Comparison of ENCODE assay signal across 9 mouse cellular contexts in the genomic region with DNA sequence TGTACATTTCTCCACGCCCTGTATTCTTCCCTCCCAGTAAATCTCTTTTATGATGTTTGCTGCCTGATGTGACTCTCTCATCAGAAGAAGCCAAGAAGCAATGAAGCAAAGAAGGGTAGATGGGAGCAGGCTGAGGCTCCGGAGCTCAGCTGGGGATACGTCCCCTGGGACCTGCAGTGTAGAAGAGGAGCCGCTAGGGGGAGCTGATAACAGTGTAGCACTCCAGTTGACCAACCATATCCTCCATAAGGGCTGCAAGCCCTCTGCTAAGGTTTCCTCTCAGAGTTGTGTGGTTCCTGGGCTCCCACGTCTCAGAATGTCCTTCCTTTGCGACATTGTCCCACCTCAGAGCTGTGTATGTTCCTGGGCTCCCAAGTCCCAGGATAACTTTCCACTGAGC. TPM values are rescaled to one million over a fixed set of nuclear protein-coding genes. Genes with fewer than 3 reads are reported as not detected.
DNase-seq lines count a peak whose midpoint lies in the region; ATAC-seq and TF ChIP-seq lines count a peak whose summit lies in the region.
"Had no signal": no experiment of that assay in that cellular context is flagged by ENCODE, and none has a peak within 500 bp of the region (broad histone marks: within the 10 kb centered on the region; RNA-seq: fewer than 3 reads in every experiment).

No protein-coding gene starts in this region.

- H3K4me1 ChIP-seq in hindbrain, embryonic 10.5 days (replicated peaks), result no peaks in the 10 kb centered on the region
- no peaks in the 10 kb centered on the region for H3K4me1 ChIP-seq in hindbrain, embryonic 12.5 days
- H3K4me1 ChIP-seq in ES-Bruce4 (ENCODE audit: control insufficient read depth, insufficient read depth, low read length), result no peaks in the 10 kb centered on the region
- H3K4me1 ChIP-seq in bone marrow macrophage, adult 2 months (ENCODE audit: control insufficient read depth, insufficient read depth, low read length), result peaks cover 25% of the 10 kb centered on the region

- H3K27ac ChIP-seq in hindbrain, embryonic 10.5 days, result no peak overlapping the region
- H3K27ac ChIP-seq in hindbrain, embryonic 12.5 days, result no peak overlapping the region
- no peak overlapping the region for H3K27ac ChIP-seq in ES-Bruce4 (ENCODE audit: insufficient read depth, low read length)
- H3K27ac ChIP-seq in bone marrow macrophage, adult 2 months (ENCODE audit: insufficient read depth, low read depth, low read length), result no peak overlapping the region

- TF ChIP-seq POLR2A in ES-Bruce4 (IDR thresholded peaks at IDR 0.05; ENCODE audit: insufficient read depth, low read length), result no peak
- TF ChIP-seq POLR2A in bone marrow macrophage, adult 2 months (IDR thresholded peaks at IDR 0.05; ENCODE audit: borderline replicate concordance, low read depth, low read length), result no peak

- H3K36me3 ChIP-seq in hindbrain, embryonic 10.5 days, result no peaks in the 10 kb centered on the region
- H3K36me3 ChIP-seq in hindbrain, embryonic 12.5 days, result no peaks in the 10 kb centered on the region
- H3K36me3 ChIP-seq in ES-Bruce4 (ENCODE audit: control insufficient read depth, insufficient read depth, low read length, poor library complexity, severe bottlenecking), result no peaks in the 10 kb centered on the region

- H3K27me3 ChIP-seq in hindbrain, embryonic 10.5 days (ENCODE audit: insufficient read depth, poor library complexity, severe bottlenecking), result no peaks in the 10 kb centered on the region
- H3K27me3 ChIP-seq in hindbrain, embryonic 12.5 days, result no peaks in the 10 kb centered on the region
- no peaks in the 10 kb centered on the region for H3K27me3 ChIP-seq in ES-Bruce4 (ENCODE audit: control insufficient read depth, insufficient read depth, low read length, poor library complexity, severe bottlenecking)

- peak; percentile 51 for DNase-seq in hindbrain, embryonic 10.5 days (ENCODE audit: low spot score)
- DNase-seq in frontal cortex, postnatal 25 days (ENCODE audit: low spot score in 2 of 2), result peak; percentile 9 to 15
- peak; percentile 32 for DNase-seq in large intestine, adult 2 months (ENCODE audit: low read depth, low spot score)
- peak; percentile 27 to 43 for DNase-seq in monocyte, adult 2 months (ENCODE audit: low read depth in 1 of 2, low spot score in 2 of 2)
- peak; percentile 82 for DNase-seq in testis, postnatal 14 days (ENCODE audit: low spot score)

- H3K4me2 ChIP-seq in hindbrain, embryonic 12.5 days (replicated peaks), result no peak overlapping the region

- no peak for ATAC-seq in hindbrain, embryonic 12.5 days (ENCODE audit: low FRiP score)

- no peaks in the 10 kb centered on the region for H3K9me3 ChIP-seq in hindbrain, embryonic 10.5 days
- H3K9me3 ChIP-seq in hindbrain, embryonic 12.5 days (replicated peaks), result no peaks in the 10 kb centered on the region
- H3K9me3 ChIP-seq in ES-Bruce4 (replicated peaks; ENCODE audit: control insufficient read depth, insufficient read depth, low read length, poor library complexity, severe bottlenecking), result no peaks in the 10 kb centered on the region

- no peak overlapping the region for H3K9ac ChIP-seq in hindbrain, embryonic 12.5 days
- H3K9ac ChIP-seq in ES-Bruce4 (ENCODE audit: low read depth, poor library complexity, severe bottlenecking), result no peak overlapping the region

- 41% methylated on average over 6 of the region's 6 CpGs for WGBS in hindbrain, embryonic 10.5 days
- 39% methylated on average over 6 of the region's 6 CpGs for WGBS in hindbrain, embryonic 12.5 days
- 40% methylated on average over 6 of the region's 6 CpGs for WGBS in large intestine, adult 2 months

- peak; percentile 72 for TF ChIP-seq CTCF in ES-Bruce4 (IDR thresholded peaks at IDR 0.05; ENCODE audit: low read depth, low read length)
- TF ChIP-seq CTCF in bone marrow macrophage, adult 2 months (IDR thresholded peaks at IDR 0.05; ENCODE audit: low read depth, low read length), result peak; percentile 70

- no peak overlapping the region for H3K4me3 ChIP-seq in hindbrain, embryonic 10.5 days
- H3K4me3 ChIP-seq in hindbrain, embryonic 12.5 days, result no peak overlapping the region
- H3K4me3 ChIP-seq in ES-Bruce4 (ENCODE audit: low read depth, low read length), result no peak overlapping the region
- no peak overlapping the region for H3K4me3 ChIP-seq in bone marrow macrophage, adult 2 months (ENCODE audit: insufficient read depth, low read length)
- H3K4me3 ChIP-seq: erythroblast, embryonic 14.5 days had no signal

- TF ChIP-seq EP300 in ES-Bruce4 (IDR thresholded peaks at IDR 0.05; ENCODE audit: insufficient read depth, low read depth, low read length), result no peak

RNA-seq across cellular contexts. Expression of gene Ckap4, which starts 45.5 kb away (rescaled TPM):
- 72.6 and 77.2 TPM in 2 replicates for polyA plus RNA-seq in hindbrain, embryonic 10.5 days (2016; fragmentation: Nextera tagmentation; extraction: Ambion mirVana)
- 125 and 130 TPM in 2 replicates for polyA plus RNA-seq in hindbrain, embryonic 12.5 days (2016; fragmentation: Nextera tagmentation; extraction: Ambion mirVana)
- polyA plus RNA-seq in ES-Bruce4 (2011; ENCODE audit: insufficient read depth, insufficient read length, low read depth, missing spikeins), result 52.1 and 53.4 TPM in 2 replicates
- polyA plus RNA-seq in bone marrow macrophage, adult 2 months (2012; ENCODE audit: insufficient read depth, insufficient read length, missing spikeins), result 19.2 and 19.9 TPM in 2 replicates
- polyA plus RNA-seq in large intestine, adult 2 months (2012; rRNA removed), result 15.0 and 15.9 TPM in 2 replicates

RNA-seq across cellular contexts. Expression of gene Nuak1, which starts 47.9 kb away (rescaled TPM):
- polyA plus RNA-seq in hindbrain, embryonic 10.5 days (2016; fragmentation: Nextera tagmentation; extraction: Ambion mirVana), result 3.1 and 3.7 TPM in 2 replicates
- 4.6 and 4.9 TPM in 2 replicates for polyA plus RNA-seq in hindbrain, embryonic 12.5 days (2016; fragmentation: Nextera tagmentation; extraction: Ambion mirVana)
- 25.9 and 26.7 TPM in 2 replicates for polyA plus RNA-seq in ES-Bruce4 (2011; ENCODE audit: insufficient read depth, insufficient read length, low read depth, missing spikeins)
- 11.4 and 13.4 TPM in 2 replicates for polyA plus RNA-seq in bone marrow macrophage, adult 2 months (2012; ENCODE audit: insufficient read depth, insufficient read length, missing spikeins)
- 1.5 and 3.5 TPM in 2 replicates for polyA plus RNA-seq in large intestine, adult 2 months (2012; rRNA removed)

Comparison
In these comparisons a context has a peak if more than half of its experiments do, and no peak if none do; other contexts are left out.
1. DNase-seq: peak in every context shown above with its lines; median percentile 82 in testis, postnatal 14 days; 51 in hindbrain, embryonic 10.5 days; 35 in monocyte, adult 2 months; 32 in large intestine, adult 2 months; 12 in frontal cortex, postnatal 25 days.